Mouse (Mus musculus) cortical plate, adult 2 months (tissue): ENCODE data around the gene Cox6a2.

Experiments used
- CTCF ChIP-seq: fragments of 200-500 bp; IDR thresholded peaks from 2 replicates; pipeline ENCODE4 v1.5.1; 2011; ENCODE audit warnings: mild to moderate bottlenecking, control low read depth, low read length; ENCODE audit not compliant: insufficient read depth; ENCODE audit errors: extremely low read depth
- POLR2A ChIP-seq: fragments of 200-500 bp; IDR thresholded peaks from 2 replicates; pipeline ENCODE4 v1.6.1; 2011; ENCODE audit warnings: mild to moderate bottlenecking, low read length, control low read depth; ENCODE audit not compliant: insufficient read depth; ENCODE audit errors: extremely low read depth

- no peak for TF ChIP-seq CTCF
- TF ChIP-seq POLR2A = no peak
Observed at GRCm38 (mm10) chr7:128178385-128178784, 27.8 kb downstream of the Cox6a2 start.
